Mouse (Mus musculus): Measurements from ENCODE around the gene Inafm2. TPM values are rescaled to one million over a fixed set of nuclear protein-coding genes. Genes with fewer than 3 reads are reported as not detected.

Inafm2 gene
- total RNA-seq, 2 experiments from 2014 or later = 3.8 to 4.9 TPM

DNA sequence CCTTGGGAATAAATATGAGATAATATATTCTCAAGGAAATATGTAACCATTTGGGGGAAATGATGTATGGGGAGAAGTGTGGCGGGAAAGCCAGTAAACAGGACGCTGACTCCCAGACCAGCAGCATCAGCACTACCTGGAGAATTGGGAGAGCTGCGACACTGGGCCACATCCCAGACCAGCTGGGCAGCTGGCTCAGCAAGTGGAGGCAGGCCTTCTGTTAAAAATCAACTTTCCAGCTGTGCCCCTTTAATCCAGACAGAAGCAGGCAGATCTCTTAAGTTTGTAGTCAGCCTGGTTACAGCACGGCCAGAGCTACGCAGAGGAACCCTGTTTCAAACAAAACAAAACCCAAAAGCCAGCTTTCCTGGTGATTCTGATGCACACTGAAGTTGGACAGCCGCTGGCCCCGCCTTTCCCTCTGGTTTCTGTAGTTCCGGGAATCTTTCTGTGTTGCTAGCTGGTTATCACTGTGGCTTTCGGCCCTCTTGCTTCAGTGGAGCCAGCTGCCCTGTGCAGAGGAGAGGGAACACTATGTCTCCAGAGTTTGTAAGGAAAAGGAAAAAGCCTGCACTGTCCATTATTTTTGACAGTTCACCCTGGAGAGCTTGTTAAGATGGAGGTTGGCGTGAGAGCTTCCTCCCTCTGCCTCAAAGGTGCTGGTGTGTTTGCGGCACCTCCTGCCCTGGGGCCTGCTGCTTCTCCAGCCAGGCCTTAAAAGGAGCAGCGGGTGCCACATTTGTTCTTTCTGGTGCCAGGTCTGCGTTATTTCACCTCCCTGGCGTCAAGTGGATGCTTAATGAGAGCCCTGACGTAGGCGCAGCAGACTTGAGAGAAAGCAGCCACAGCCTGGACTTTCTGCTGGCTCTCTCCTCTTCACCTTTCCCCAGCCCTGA is 6.6 kb downstream of the Inafm2 start:
- intact Hi-C loops (cut with DNase I) = no loop called here
- peak in 1 of 2 experiments; percentile 13 for DNase-seq

DNA sequence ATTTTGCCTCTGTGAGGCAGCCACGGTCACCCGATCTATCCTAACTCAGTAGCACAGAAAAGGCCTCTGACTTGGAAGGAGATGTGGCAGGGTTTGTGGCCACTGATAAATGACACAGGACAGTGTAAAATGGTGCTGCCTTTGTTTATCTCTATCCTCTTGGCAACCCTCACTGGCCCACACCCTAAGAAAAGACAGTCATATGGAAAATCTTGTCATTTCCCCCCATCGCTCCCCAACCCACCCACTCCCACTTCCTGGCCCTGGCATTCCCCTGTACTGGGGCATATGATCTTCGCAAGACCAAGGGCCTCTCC is 7.2 kb downstream of the Inafm2 start:
- intact Hi-C loops (cut with DNase I) = no loop called here
- DNase-seq = no peak

DNA sequence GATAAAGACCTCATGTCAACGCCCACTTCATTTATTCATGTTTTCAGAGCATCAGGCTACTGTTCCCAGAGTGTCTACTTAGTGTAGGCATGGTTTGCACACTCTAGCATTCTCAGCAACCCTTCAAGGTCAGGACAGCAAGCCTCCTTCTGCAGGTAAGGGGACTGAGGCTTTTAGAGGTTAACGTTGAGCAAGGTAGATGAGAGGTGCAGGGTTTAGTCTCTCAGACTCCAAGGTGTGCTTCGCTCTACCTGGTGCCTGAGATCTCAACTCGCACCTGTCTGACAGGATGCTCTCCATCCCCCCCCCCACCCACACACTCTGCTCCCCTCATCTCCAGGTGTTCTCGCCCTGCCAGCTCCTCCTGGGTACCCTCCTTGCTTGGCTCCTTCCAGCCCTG is 8.6 kb downstream of the Inafm2 start:
- intact Hi-C loops (cut with DNase I) = no loop called here
- no peak for DNase-seq

DNA sequence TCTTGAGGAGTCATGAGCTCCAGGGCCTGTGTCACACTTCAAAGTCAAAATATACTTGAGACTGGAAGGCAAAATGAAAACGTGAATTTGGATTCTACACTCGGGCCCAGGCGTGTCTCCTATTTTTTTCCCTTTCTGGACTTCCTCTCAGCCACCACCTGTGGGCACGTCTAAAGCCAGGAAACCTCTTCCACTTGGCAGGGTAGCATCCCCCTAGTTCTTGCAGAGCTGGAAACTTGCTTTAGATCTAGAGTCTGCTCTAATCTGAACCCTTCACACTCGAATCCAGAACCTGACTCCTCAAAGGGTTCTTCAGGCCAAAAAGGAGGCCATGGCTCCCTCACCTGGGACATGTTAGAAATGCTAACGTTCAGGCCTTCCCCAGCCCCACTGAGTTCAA is 9.8 kb downstream of the Inafm2 start:
- intact Hi-C loops (cut with DNase I) = no loop called here

DNA sequence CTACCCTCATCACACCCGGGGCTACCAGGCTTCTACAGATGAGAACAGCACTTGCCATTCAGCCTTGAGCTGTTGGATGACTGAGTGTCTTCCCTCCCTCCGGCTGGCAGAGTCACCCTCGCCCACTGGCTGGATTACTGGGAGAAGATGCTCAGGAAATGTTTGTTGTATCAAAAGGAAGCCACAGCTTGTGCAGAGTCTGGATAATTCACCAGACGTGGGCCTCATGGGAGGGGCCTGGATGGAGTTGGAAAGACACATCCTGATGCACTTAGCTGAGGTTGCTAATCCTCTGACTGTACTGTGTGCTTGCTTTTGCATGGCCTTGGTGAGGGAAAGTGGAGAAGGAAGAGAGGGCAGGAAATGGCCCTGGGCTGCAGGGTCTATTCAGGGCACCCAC is 10.5 kb downstream of the Inafm2 start:
- no peak for DNase-seq

More for the DNA sequence above, 9.8 kb downstream of the Inafm2 start:
- no peak for DNase-seq

GRCm38 (mm10) chr2:118759828-118760227 is 14.3 kb downstream of the Inafm2 start:
- DNase-seq = no peak
- intact Hi-C loops (cut with DNase I) = loop anchor here (2.0 kb wide), 1 partner anchor 13 kb away; no protein-coding TSS in a partner anchor

More for the DNA sequence above, 10.5 kb downstream of the Inafm2 start:
- intact Hi-C loops (cut with DNase I) = no loop called here

- intact Hi-C loops (cut with DNase I) = loop anchor here (2.0 kb wide), 1 partner anchor 14 kb away; no protein-coding TSS in a partner anchor
- no peak for DNase-seq
Observed at GRCm38 (mm10) chr2:118760311-118761025, 14.9 kb downstream of the Inafm2 start.

GRCm38 (mm10) chr2:118761358-118761757 is 15.8 kb downstream of the Inafm2 start:
- intact Hi-C loops (cut with DNase I) = loop anchor here (2.0 kb wide), 1 partner anchor 15 kb away; no protein-coding TSS in a partner anchor
- DNase-seq = no peak

DNA sequence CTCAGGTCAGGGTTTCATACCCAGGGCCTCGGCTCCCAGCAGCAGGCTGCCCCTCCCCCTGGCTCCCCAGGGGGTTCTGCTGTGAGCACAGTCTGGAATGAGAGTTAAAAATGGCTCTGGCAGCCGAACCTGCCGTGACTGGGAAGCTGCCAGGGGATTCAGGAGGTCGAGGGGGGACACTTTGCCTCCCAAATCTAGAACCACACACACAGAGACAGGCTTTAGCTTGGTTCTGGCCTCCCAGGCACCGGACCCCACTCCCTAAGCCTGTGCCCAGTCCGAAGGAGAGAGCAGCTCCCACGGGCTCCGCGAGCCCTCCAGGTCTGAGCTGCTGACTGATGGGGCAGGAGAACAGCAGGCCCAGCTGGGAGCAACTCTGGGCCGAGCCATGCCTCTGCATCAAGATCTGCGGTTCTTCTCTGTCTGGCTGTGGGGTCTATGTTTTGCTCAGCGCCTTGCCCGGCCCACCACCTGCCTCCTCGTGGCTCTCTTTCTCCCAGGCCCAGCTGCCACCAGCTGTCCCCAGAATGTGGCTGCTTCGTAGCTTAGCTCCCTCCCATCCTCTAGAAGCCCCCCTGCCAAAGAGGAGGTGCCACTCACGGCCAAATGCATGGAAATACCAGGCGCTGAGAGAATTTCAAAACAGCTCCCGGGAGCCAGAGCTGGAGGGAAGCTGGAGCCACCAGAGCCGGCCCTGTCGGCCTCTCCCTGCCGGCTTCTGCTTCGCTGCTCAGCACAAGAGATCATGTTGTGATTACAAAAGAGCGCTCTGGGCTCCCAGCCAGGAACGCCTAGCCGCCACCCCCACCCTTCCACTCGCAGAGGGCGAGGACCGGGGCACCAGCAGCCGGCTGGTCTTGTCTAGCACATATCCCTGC is 16.6 kb downstream of the Inafm2 start, which contains the start of gene Ccdc9b:
Ccdc9b (minus strand) TSS at position 756 of the 878 bp plus-strand sequence.
- intact Hi-C loops (cut with DNase I) = loop anchor here (2.0 kb wide), 1 partner anchor 15 kb away; no protein-coding TSS in a partner anchor
- peak; percentile 90 to 91 for DNase-seq

DNA sequence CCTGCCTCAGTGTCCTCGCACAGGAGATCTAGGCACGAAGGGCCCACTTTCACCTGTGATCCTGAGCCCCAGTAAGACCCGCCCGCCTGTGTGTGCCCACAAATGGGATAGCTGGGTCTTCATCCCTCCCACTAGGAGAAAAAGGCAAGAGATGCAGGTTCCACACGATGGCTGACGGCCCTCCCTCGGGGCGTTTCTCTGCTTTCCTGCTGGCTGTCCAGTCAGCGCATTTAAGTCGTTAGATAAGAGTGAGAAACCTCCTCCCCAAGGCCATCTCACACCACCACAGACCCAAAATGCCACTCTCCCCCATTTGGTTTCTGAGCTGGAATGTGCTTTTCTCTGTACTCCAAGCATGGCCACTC is 17.2 kb downstream of the Inafm2 start:
- intact Hi-C loops (cut with DNase I) = no loop called here
- no peak for DNase-seq

- intact Hi-C loops (cut with DNase I) = no loop called here
- DNase-seq = no peak
Observed at GRCm38 (mm10) chr2:118763469-118763868, 17.9 kb downstream of the Inafm2 start.

- intact Hi-C loops (cut with DNase I) = loop anchor here (1.0 kb wide), 1 partner anchor 119 kb away; no protein-coding TSS in a partner anchor
Observed at GRCm38 (mm10) chr2:118764094-118764831, 18.7 kb downstream of the Inafm2 start.

GRCm38 (mm10) chr2:118764875-118765274 is 19.3 kb downstream of the Inafm2 start:
- intact Hi-C loops (cut with DNase I) = loop anchor here (1.0 kb wide), 1 partner anchor 118 kb away; no protein-coding TSS in a partner anchor

More at GRCm38 (mm10) chr2:118764094-118764831, 18.7 kb downstream of the Inafm2 start:
- no peak for DNase-seq

DNA sequence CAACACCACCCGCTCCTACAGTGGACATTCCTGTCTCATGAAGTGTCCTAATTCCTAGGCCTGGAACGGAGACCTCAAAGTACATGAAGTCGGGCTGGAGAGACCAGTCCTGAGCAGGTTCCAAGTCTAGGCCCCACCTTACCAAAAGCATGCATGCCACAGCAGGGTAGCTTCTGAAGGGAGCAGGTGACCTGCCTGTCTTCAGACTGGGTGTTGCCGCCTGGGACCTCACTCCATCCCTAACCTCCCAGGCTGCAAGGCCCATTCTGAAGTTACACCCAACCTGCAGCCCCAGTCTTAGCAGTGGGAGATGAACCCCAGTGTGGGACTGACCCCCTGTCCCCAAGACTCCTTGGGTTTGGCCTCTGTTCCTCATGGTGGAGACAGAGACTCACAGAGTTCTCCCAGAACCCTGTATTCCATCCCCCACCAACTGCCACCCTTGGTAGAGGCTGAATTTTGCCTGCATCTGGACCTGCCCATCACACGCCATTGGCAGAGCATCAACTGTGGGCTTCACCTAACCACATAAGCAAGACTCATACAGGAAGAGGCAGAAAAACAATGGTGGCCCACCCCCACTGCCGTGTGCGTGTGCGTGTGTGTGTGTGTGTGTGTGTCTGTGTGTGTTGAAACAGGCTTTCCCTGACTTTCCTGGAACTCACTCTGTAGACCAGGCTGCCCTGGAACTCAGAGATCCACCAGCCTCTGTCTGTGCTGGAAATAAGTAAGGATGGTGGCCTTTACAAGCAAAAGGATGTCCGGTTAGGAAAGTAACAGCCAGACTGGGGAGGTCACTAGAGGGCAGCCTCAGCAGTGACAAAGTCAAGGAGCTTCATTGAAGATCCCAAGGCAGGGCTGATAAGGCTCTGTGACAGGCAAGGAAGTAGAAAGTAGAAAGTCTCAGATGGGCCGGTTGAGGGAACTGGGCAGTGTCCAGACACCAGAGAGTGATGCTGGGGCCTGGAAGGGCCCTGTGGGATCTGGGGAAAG is 20.8 kb downstream of the Inafm2 start:
- intact Hi-C loops (cut with DNase I) = no loop called here

More at GRCm38 (mm10) chr2:118764875-118765274, 19.3 kb downstream of the Inafm2 start:
- no peak for DNase-seq

DNA sequence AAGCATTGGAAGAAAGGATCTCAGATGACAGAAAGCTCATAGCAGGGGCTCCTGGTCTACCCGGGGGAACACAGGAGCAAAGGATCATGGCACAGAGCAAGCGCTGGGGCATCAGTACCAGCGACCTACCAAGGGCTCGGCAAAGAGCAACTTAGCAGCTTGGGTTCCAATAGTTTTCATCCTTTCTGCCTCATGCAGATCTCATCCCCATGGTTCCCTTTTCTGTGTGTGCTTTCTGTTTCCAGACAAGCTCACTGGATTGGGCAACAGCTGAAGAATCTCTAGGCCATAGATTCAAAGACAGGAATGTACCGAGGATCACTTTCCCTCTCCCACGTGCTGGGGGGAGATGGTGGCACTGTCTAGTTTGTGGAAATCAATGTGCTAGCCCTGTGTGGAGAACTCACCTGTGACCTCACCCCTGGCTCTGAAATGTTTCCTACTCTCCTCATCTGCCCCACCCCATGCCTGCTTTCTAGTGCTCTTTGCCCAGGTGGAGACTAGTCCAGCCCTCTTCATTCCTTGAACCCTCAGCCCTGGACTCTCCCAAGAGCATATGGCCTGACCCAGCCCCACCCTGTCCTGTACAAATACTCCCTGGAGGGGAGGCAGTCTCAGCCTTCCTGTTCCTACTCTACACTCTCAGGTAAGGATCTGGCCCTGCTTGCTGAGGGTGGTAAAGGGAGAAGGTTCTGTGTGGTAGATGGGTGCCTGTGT is 26.8 kb downstream of the Inafm2 start, which contains the start of gene Phgr1:
Phgr1 (plus strand) TSS at position 612 of the 717 bp plus-strand sequence.
- intact Hi-C loops (cut with DNase I) = no loop called here

More for the DNA sequence above, 20.8 kb downstream of the Inafm2 start:
- no peak for DNase-seq

GRCm38 (mm10) chr2:118774536-118774935 is 29.0 kb downstream of the Inafm2 start:
- DNase-seq = no peak
- intact Hi-C loops (cut with DNase I) = no loop called here

More for the DNA sequence above, 26.8 kb downstream of the Inafm2 start, which contains the start of gene Phgr1:
- DNase-seq = no peak

- intact Hi-C loops (cut with DNase I) = loop anchor here (1.0 to 5.0 kb wide), 2 partner anchors 39 to 73 kb away; partner anchors contain the start of gene Ankrd63
- no peak for DNase-seq
Observed at GRCm38 (mm10) chr2:118775396-118775795, 29.8 kb downstream of the Inafm2 start.
